Mouse (Mus musculus): Measurements from ENCODE around the gene Gm19935.

Gm19935 gene

GRCm38 (mm10) chr8:90817293-90817692, at the start of gene Gm19935:
Gene Gm19935, minus strand, starts transcription at chr8:90817393.
- no peak for DNase-seq

GRCm38 (mm10) chr8:90862038-90862437, 44.8 kb upstream of the Gm19935 start:
- DNase-seq: peak; percentile 72 to 87

- peak; percentile 87 to 93 for DNase-seq
These were observed 44.2 kb upstream of the Gm19935 start for GRCm38 (mm10) chr8:90861266-90861944.

- no peak for DNase-seq
These were observed 40.9 kb upstream of the Gm19935 start for GRCm38 (mm10) chr8:90858071-90858470.

GRCm38 (mm10) chr8:90856952-90857351, 39.8 kb upstream of the Gm19935 start:
- DNase-seq: no peak

GRCm38 (mm10) chr8:90856171-90856570, 39.0 kb upstream of the Gm19935 start:
- DNase-seq: no peak

GRCm38 (mm10) chr8:90854671-90855161, 37.5 kb upstream of the Gm19935 start:
- DNase-seq: peak; percentile 60 to 64

GRCm38 (mm10) chr8:90853971-90854670, 36.9 kb upstream of the Gm19935 start:
- no peak for DNase-seq

- DNase-seq: no peak
These were observed 34.4 kb upstream of the Gm19935 start for GRCm38 (mm10) chr8:90851544-90851943.

- DNase-seq: peak; percentile 57 to 68
These were observed 32.4 kb upstream of the Gm19935 start for GRCm38 (mm10) chr8:90849462-90850050.

GRCm38 (mm10) chr8:90847980-90848379, 30.8 kb upstream of the Gm19935 start:
- no peak for DNase-seq

- peak; percentile 26 to 30 for DNase-seq
These were observed 27.2 kb upstream of the Gm19935 start for GRCm38 (mm10) chr8:90844179-90844967.

GRCm38 (mm10) chr8:90843127-90843526, 25.9 kb upstream of the Gm19935 start:
- DNase-seq: no peak

GRCm38 (mm10) chr8:90841321-90841720, 24.1 kb upstream of the Gm19935 start:
- DNase-seq: no peak

- DNase-seq: no peak
These were observed 22.8 kb upstream of the Gm19935 start for GRCm38 (mm10) chr8:90839725-90840714.

GRCm38 (mm10) chr8:90837440-90837839, 20.2 kb upstream of the Gm19935 start:
- DNase-seq: no peak

GRCm38 (mm10) chr8:90834321-90834672, 17.1 kb upstream of the Gm19935 start:
- DNase-seq: no peak

GRCm38 (mm10) chr8:90833628-90834320, 16.6 kb upstream of the Gm19935 start:
- DNase-seq: no peak

- DNase-seq: peak; percentile 44 to 45
These were observed 15.5 kb upstream of the Gm19935 start for GRCm38 (mm10) chr8:90832576-90833289.

- no peak for DNase-seq
These were observed 13.8 kb upstream of the Gm19935 start for GRCm38 (mm10) chr8:90830980-90831379.
